Mouse (Mus musculus): ENCODE measurements around the gene Man2a2. TPM values are rescaled to one million over a fixed set of nuclear protein-coding genes. Genes with fewer than 3 reads are reported as not detected.

Gene Man2a2
- polyA plus RNA-seq, 1 experiment from 2014 or later = 25.7 TPM

- ATAC-seq (ENCODE audit: insufficient number of reproducible peaks, insufficient read depth, low FRiP score, low TSS enrichment, low read depth) = no peak
- Histone ChIP-seq H3K4me1 (replicated peaks) (peaks cover 30% of the 10 kb centered on the region), H3K4me2 (no peak overlapping the region), H3K27me3 (no peaks in the 10 kb centered on the region), H3K27ac (peak overlapping the region; percentile 50; the same call in 1 of the 2 replicates), H3K9me3 (no peaks in the 10 kb centered on the region), H3K36me3 (peaks cover 25% of the 10 kb centered on the region), H3K9ac (replicated peaks) (no peak overlapping the region; the same call in 1 of the 2 replicates), H3K4me3 (replicated peaks) (no peak overlapping the region)
- 87% methylated on average over 5 of the region's 5 CpGs for WGBS
These were observed 24.3 kb downstream of the Man2a2 start for GRCm38 (mm10) chr7:80346830-80347229.

GRCm38 (mm10) chr7:80346173-80346572, 25.0 kb downstream of the Man2a2 start:
- peaks cover 32% of the 10 kb centered on the region for H3K4me1 ChIP-seq (replicated peaks)
- no peaks in the 10 kb centered on the region for H3K27me3 ChIP-seq
- no peak overlapping the region for H3K4me3 ChIP-seq (replicated peaks)
- H3K9me3 ChIP-seq = no peaks in the 10 kb centered on the region
- H3K36me3 ChIP-seq = peaks cover 20% of the 10 kb centered on the region
- 95% methylated on average over 9 of the region's 9 CpGs for WGBS
- ATAC-seq (ENCODE audit: insufficient number of reproducible peaks, insufficient read depth, low FRiP score, low TSS enrichment, low read depth) = no peak
- H3K4me2 ChIP-seq = no peak overlapping the region
- H3K9ac ChIP-seq (replicated peaks) = no peak overlapping the region
- H3K27ac ChIP-seq = no peak overlapping the region

GRCm38 (mm10) chr7:80343270-80344018, 27.7 kb downstream of the Man2a2 start:
- peak overlapping the region; percentile 79 for H3K27ac ChIP-seq
- ATAC-seq (ENCODE audit: insufficient number of reproducible peaks, insufficient read depth, low FRiP score, low TSS enrichment, low read depth) = no peak
- peaks cover 5% of the 10 kb centered on the region; the same call in 1 of the 2 replicates for H3K36me3 ChIP-seq
- no peaks in the 10 kb centered on the region for H3K27me3 ChIP-seq
- peaks cover 47% of the 10 kb centered on the region for H3K4me1 ChIP-seq (replicated peaks)
- H3K4me2 ChIP-seq = peak overlapping the region; percentile 76
- 27% methylated on average over 19 of the region's 19 CpGs for WGBS
- peak overlapping the region; percentile 56 for H3K4me3 ChIP-seq (replicated peaks)
- H3K9me3 ChIP-seq = no peaks in the 10 kb centered on the region
- peak overlapping the region; percentile 78 for H3K9ac ChIP-seq (replicated peaks)

- Histone ChIP-seq H3K27me3 (no peaks in the 10 kb centered on the region), H3K4me3 (replicated peaks) (peak within 1 kb of the TSS; percentile 56), H3K4me2 (peak within 1 kb of the TSS; percentile 76), H3K9me3 (no peaks in the 10 kb centered on the region), H3K36me3 (peaks cover 5% of the 10 kb centered on the region; the same call in 1 of the 2 replicates), H3K4me1 (replicated peaks) (peaks cover 48% of the 10 kb centered on the region), H3K9ac (replicated peaks) (peak within 1 kb of the TSS; percentile 78), H3K27ac (peak within 1 kb of the TSS; percentile 79)
- ATAC-seq (ENCODE audit: insufficient number of reproducible peaks, insufficient read depth, low FRiP score, low TSS enrichment, low read depth) = no peak
- under 1% methylated on average over 25 of the region's 25 CpGs for WGBS
These were observed 28.3 kb downstream of the Man2a2 start, which contains the start of gene Hddc3 for GRCm38 (mm10) chr7:80342858-80343257. Gene Hddc3 (plus strand): TSS chr7:80343104.

- 80% methylated on average over 7 of the region's 7 CpGs for WGBS
- H3K9ac ChIP-seq (replicated peaks) = no peak overlapping the region
- no peak overlapping the region for H3K4me2 ChIP-seq
- H3K27ac ChIP-seq = no peak overlapping the region
- H3K27me3 ChIP-seq = no peaks in the 10 kb centered on the region
- H3K4me3 ChIP-seq (replicated peaks) = no peak overlapping the region
- no peak for ATAC-seq (ENCODE audit: insufficient number of reproducible peaks, insufficient read depth, low FRiP score, low TSS enrichment, low read depth)
- H3K4me1 ChIP-seq (replicated peaks) = peaks cover 42% of the 10 kb centered on the region
- peaks cover 14% of the 10 kb centered on the region for H3K36me3 ChIP-seq
- H3K9me3 ChIP-seq = no peaks in the 10 kb centered on the region
These were observed 29.4 kb downstream of the Man2a2 start for GRCm38 (mm10) chr7:80341793-80342192.

- peak within 1 kb of the TSS; percentile 49 for H3K4me3 ChIP-seq (replicated peaks)
- H3K9me3 ChIP-seq = no peaks in the 10 kb centered on the region
- H3K9ac ChIP-seq (replicated peaks) = peak within 1 kb of the TSS; percentile 65
- H3K4me1 ChIP-seq (replicated peaks) = peaks cover 37% of the 10 kb centered on the region
- 2% methylated on average over 11 of the region's 11 CpGs for WGBS
- H3K4me2 ChIP-seq = peak within 1 kb of the TSS; percentile 85
- no peaks in the 10 kb centered on the region for H3K27me3 ChIP-seq
- H3K36me3 ChIP-seq = peaks cover 24% of the 10 kb centered on the region
- H3K27ac ChIP-seq = peak within 1 kb of the TSS; percentile 82
- 0 out of 2 replicates have a peak, but pooled peaks have one; percentile 6 for ATAC-seq (ENCODE audit: insufficient number of reproducible peaks, insufficient read depth, low FRiP score, low TSS enrichment, low read depth)
These were observed 30.4 kb downstream of the Man2a2 start, which contains the start of gene Unc45a for GRCm38 (mm10) chr7:80340793-80341192. Gene Unc45a (minus strand): TSS chr7:80341005.

GRCm38 (mm10) chr7:80339793-80340628, 31.2 kb downstream of the Man2a2 start:
- Histone ChIP-seq H3K4me2 (peak overlapping the region; percentile 85), H3K4me1 (replicated peaks) (peaks cover 37% of the 10 kb centered on the region), H3K9ac (replicated peaks) (peak overlapping the region; percentile 65), H3K27me3 (no peaks in the 10 kb centered on the region), H3K9me3 (no peaks in the 10 kb centered on the region), H3K27ac (peak overlapping the region; percentile 82), H3K36me3 (peaks cover 27% of the 10 kb centered on the region), H3K4me3 (replicated peaks) (peak overlapping the region; percentile 49)
- ATAC-seq (ENCODE audit: insufficient number of reproducible peaks, insufficient read depth, low FRiP score, low TSS enrichment, low read depth) = peak; percentile 96
- whole genome bisulfite sequencing = under 1% methylated on average over 45 of the region's 45 CpGs

- Histone ChIP-seq H3K4me3 (replicated peaks) (peak overlapping the region; percentile 49), H3K27me3 (no peaks in the 10 kb centered on the region), H3K36me3 (peaks cover 33% of the 10 kb centered on the region), H3K9me3 (no peaks in the 10 kb centered on the region), H3K9ac (replicated peaks) (peak overlapping the region; percentile 65), H3K4me1 (replicated peaks) (peaks cover 37% of the 10 kb centered on the region), H3K4me2 (peak overlapping the region; percentile 85), H3K27ac (peak overlapping the region; percentile 41; the same call in 1 of the 2 replicates)
- WGBS = 12% methylated on average over 17 of the region's 17 CpGs
- no peak for ATAC-seq (ENCODE audit: insufficient number of reproducible peaks, insufficient read depth, low FRiP score, low TSS enrichment, low read depth)
These were observed 31.8 kb downstream of the Man2a2 start for GRCm38 (mm10) chr7:80339371-80339770.

- H3K9ac ChIP-seq (replicated peaks) = no peak overlapping the region
- H3K4me1 ChIP-seq (replicated peaks) = peaks cover 28% of the 10 kb centered on the region
- no peaks in the 10 kb centered on the region for H3K27me3 ChIP-seq
- H3K4me3 ChIP-seq (replicated peaks) = no peak overlapping the region
- H3K27ac ChIP-seq = no peak overlapping the region
- peaks cover 9% of the 10 kb centered on the region; the same call in 1 of the 2 replicates for H3K9me3 ChIP-seq
- 83% methylated on average over 3 of the region's 3 CpGs for WGBS
- ATAC-seq (ENCODE audit: insufficient number of reproducible peaks, insufficient read depth, low FRiP score, low TSS enrichment, low read depth) = no peak
- peaks cover 57% of the 10 kb centered on the region for H3K36me3 ChIP-seq
- no peak overlapping the region for H3K4me2 ChIP-seq
These were observed 34.2 kb downstream of the Man2a2 start for GRCm38 (mm10) chr7:80336932-80337331.

- ATAC-seq (ENCODE audit: insufficient number of reproducible peaks, insufficient read depth, low FRiP score, low TSS enrichment, low read depth) = no peak
- no peak overlapping the region for H3K4me2 ChIP-seq
- WGBS = 87% methylated on average over 4 of the region's 4 CpGs
These were observed 36.3 kb downstream of the Man2a2 start for GRCm38 (mm10) chr7:80334848-80335247.

GRCm38 (mm10) chr7:80331433-80331832, 39.7 kb downstream of the Man2a2 start:
- H3K9me3 ChIP-seq = peaks cover 9% of the 10 kb centered on the region; the same call in 1 of the 2 replicates
- WGBS = 95% methylated on average over 19 of the region's 19 CpGs

More at GRCm38 (mm10) chr7:80334848-80335247, 36.3 kb downstream of the Man2a2 start:
- Histone ChIP-seq H3K9ac (replicated peaks) (no peak overlapping the region), H3K4me3 (replicated peaks) (no peak overlapping the region), H3K36me3 (peaks cover 78% of the 10 kb centered on the region), H3K9me3 (peaks cover 9% of the 10 kb centered on the region; the same call in 1 of the 2 replicates), H3K4me1 (replicated peaks) (peaks cover 19% of the 10 kb centered on the region), H3K27me3 (no peaks in the 10 kb centered on the region), H3K27ac (no peak overlapping the region)

More at GRCm38 (mm10) chr7:80331433-80331832, 39.7 kb downstream of the Man2a2 start:
- Histone ChIP-seq H3K4me3 (replicated peaks) (no peak overlapping the region), H3K36me3 (peaks cover 99% of the 10 kb centered on the region), H3K4me2 (no peak overlapping the region), H3K27ac (no peak overlapping the region), H3K9ac (replicated peaks) (no peak overlapping the region), H3K27me3 (no peaks in the 10 kb centered on the region), H3K4me1 (replicated peaks) (no peaks in the 10 kb centered on the region)
- ATAC-seq (ENCODE audit: insufficient number of reproducible peaks, insufficient read depth, low FRiP score, low TSS enrichment, low read depth) = no peak

Measured in limb, embryonic 12.5 days (tissue).